Mouse (Mus musculus): ENCODE measurements around the gene Irgc1. TPM values are rescaled to one million over a fixed set of nuclear protein-coding genes. Genes with fewer than 3 reads are reported as not detected.

Irgc1 gene
- total RNA-seq, 2 experiments from 2014 or later: not detected

GRCm38 (mm10) chr7:24442313-24442712 is 9.8 kb downstream of the Irgc1 start:
- DNase-seq: no peak
- intact Hi-C loops (cut with DNase I): loop anchor here (2.0 to 5.0 kb wide), 2 partner anchors 26 to 40 kb away; partner anchors contain the start of gene Cadm4

DNA sequence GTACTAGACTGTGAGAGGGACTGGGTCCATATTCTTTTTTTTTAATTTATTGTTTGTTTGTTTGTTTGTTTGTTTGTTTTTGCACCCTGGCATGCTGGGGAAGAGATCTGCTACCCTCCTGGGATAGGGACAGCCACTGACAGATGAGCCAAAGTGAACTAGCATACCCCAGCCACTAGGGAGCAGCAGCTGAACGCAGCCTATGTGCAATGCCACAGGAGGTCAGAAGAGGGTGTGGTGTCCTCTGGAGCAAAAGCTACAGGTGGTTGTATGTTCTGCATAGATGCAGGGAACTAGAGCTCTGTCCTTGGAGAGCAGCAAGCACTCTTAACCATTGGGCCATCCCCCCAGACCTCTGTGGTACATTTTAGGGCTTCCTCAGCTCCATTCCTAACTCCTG is 10.3 kb downstream of the Irgc1 start:
- intact Hi-C loops (cut with DNase I): loop anchor here (2.0 to 5.0 kb wide), 2 partner anchors 27 to 41 kb away; partner anchors contain the start of gene Cadm4
- DNase-seq: peak; percentile 73

- no peak for DNase-seq
- intact Hi-C loops (cut with DNase I): loop anchor here (5.0 kb wide), 1 partner anchor 42 kb away; the partner anchor contains the start of gene Cadm4
Observed at GRCm38 (mm10) chr7:24439891-24440290, 12.2 kb downstream of the Irgc1 start.

DNA sequence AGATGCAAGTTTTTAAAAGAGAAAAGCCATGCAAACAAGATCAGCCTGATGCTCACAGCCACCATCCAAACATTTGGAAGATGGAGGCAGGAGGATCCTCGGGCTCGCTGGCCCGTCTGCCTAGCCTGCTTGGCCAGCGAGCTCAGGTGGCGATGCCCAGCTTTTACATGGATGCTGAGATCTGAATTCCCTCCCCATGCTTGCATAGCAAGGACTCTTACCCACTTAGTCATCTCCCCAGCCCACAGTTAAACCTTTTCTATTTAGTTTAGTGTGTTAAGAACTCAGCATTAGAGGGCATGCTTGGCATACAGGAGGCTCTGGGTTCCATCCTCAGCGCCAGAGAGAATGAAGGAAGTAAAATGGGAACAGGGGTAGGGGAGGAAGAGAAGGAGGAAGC is 12.9 kb downstream of the Irgc1 start:
- DNase-seq: no peak
- intact Hi-C loops (cut with DNase I): no loop called here

DNA sequence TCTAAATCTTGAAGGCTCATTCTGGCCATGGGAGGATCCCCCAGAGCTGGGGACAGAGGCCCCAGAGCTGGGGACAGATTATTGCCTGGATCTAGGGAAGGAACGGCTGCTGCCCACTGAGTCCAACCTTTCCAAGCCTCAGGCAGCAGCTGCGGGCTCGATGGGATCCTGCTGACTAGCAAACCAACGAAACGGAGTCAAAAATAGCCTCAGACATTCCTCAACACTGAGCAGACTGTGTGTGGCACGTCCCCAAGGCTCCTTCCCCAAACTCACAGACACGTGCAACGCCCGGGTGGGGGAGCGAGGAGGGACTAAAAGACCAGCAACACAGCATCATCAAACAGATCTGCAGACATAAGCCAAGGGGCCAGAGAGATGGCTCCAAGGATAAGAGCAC is 14.1 kb downstream of the Irgc1 start:
- intact Hi-C loops (cut with DNase I): no loop called here
- peak in 1 of 2 experiments; percentile 38 for DNase-seq

DNA sequence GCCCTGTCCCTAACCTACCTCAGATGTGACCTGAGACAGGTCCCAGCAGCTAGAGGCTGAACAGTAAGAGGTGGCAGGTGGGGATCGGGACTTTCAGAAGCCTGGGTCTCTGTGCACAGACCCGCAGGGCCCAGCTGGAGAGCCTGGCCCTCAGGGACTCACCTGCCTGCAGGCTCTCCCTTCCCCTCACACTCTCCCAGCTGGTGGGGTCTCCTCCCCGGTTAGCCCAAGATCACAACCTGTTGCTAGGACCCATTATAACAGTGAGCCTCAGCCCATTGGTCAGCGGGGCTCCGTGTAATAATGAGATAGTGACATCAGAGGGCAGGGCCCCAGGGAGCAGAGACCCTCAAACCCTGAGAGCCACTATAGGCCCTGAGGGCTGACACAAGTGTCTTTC is 16.8 kb downstream of the Irgc1 start:
- intact Hi-C loops (cut with DNase I): no loop called here
- DNase-seq: no peak

DNA sequence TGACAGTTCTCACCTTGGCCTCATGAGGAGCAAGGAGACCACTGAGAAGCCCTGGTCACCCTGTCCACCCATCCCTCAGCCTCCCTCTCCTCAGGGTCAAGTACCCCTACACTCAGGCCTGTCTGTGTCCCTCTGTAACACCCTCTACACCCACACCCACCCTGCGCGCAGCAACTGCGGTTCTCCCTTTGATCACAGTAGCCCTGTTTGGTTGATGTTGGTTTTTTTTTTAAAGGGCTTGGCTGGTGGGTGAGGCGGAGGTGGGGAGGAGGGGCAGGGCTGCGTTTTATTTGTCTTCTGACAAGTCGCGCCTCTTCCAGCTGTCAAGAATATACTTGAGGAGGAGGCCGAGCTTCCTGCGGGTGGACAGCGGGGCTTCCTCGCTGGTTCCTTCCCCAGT is 20.4 kb downstream of the Irgc1 start:
- DNase-seq: no peak
- intact Hi-C loops (cut with DNase I): no loop called here

DNA sequence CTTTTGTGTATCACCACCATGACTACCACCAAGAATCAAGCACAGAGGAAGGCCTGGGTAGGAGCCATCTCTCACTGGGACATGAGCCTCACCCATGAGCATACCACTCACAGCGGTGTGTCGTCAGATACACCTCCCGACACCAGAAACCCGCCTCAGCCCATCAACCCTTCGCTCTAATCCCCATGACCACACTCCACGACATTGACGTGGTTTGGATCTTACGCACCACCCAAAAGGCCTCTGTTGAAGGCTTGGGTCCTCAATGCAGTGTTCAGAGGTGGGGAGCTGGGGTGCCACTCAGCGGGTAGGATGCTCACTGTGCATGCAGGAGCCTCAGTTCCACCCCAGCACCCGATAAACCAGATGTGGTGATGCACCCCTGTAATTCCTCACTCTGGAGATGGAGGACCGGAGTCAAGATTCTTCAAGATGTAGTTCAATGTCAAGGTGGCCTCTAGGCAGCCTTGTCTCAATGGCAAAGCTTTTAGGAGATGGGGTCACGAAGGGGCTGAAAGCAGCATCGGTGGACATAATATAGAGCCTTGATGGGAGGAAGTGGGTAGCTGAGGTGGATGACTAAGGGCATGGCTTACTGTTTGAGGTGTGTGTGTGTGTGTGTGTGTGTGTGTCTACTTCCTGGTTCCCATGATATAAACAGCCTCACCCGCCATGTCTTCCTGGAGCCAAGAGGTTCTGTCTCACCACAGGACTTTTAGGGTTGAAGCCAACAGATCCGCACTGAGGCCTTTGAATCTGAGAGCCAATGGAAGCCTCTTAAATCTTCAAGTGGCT is 21.3 kb downstream of the Irgc1 start:
- DNase-seq: no peak
- intact Hi-C loops (cut with DNase I): no loop called here

DNA sequence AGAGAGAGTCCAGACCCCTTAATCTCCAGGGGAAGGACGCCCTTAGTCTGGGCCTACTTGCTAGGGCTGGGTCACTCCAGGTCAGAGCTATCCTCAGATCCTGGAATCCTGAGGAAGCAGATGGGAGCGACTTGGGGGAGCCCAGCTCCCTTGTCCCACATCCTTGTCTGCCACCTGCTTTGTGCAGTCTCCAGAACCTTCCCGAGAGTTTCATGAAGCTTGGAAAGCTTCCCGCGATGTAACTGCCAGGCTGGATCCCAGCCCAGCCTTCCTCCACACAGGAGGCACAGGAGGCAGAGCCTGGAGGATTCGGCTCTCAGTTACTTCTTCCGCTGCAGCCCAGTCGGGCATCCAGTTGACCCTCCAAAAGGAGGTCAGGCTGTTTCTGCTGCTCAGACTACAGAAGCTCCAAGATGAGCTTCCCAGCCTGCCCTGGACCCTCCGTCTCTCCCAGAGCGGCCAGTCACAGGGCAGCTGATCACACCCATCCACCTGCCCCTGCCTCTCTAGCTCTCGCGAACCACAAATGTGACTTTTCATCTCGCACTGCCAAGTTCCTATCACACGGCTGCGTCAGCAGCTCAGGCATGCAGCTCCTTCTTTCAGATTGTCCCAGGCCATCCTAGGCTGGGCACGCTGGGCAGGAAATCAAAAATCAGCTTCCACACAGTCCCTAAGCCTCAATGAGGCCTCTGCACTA is 22.5 kb downstream of the Irgc1 start:
- peak; percentile 40 to 45 for DNase-seq
- intact Hi-C loops (cut with DNase I): no loop called here

- intact Hi-C loops (cut with DNase I): no loop called here
Observed at GRCm38 (mm10) chr7:24428725-24429124, 23.4 kb downstream of the Irgc1 start.

GRCm38 (mm10) chr7:24427168-24427567 is 24.9 kb downstream of the Irgc1 start:
- no peak for DNase-seq

More at GRCm38 (mm10) chr7:24428725-24429124, 23.4 kb downstream of the Irgc1 start:
- DNase-seq: no peak

GRCm38 (mm10) chr7:24425919-24426318 is 26.2 kb downstream of the Irgc1 start:
- no peak for DNase-seq
- intact Hi-C loops (cut with DNase I): no loop called here

More at GRCm38 (mm10) chr7:24427168-24427567, 24.9 kb downstream of the Irgc1 start:
- intact Hi-C loops (cut with DNase I): no loop called here

- DNase-seq: peak; percentile 42 to 66
- intact Hi-C loops (cut with DNase I): no loop called here
Observed at GRCm38 (mm10) chr7:24423956-24424732, 28.0 kb downstream of the Irgc1 start.

GRCm38 (mm10) chr7:24423107-24423763 is 28.9 kb downstream of the Irgc1 start:
- intact Hi-C loops (cut with DNase I): no loop called here
- no peak for DNase-seq

DNA sequence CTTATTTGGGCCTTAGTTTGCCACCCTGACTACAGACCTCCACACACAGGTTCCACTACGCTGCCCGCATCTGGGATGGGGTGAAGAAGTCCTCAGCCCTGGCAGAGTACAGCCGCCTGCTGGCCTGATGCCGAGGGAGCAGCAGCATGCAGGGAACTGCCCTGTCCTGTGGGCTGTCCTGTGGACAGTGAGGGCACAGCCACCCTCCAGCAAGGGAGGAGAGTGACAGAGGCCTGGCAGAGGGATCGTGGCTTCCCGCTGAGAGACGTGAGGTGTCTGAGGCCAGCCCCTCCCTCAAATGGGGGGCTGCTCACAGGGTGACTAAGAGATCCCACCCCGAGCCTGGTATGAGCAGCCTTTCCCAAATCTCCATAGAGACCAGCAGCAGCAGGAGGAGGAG is 29.8 kb downstream of the Irgc1 start:
- no peak for DNase-seq
- intact Hi-C loops (cut with DNase I): no loop called here

GRCm38 (mm10) chr7:24421648-24422047 is 30.4 kb downstream of the Irgc1 start:
- no peak for DNase-seq
- intact Hi-C loops (cut with DNase I): no loop called here

GRCm38 (mm10) chr7:24419579-24419978 is 32.5 kb downstream of the Irgc1 start:
- DNase-seq: no peak
- intact Hi-C loops (cut with DNase I): no loop called here

GRCm38 (mm10) chr7:24415261-24415660 is 36.8 kb downstream of the Irgc1 start:
- intact Hi-C loops (cut with DNase I): no loop called here
- DNase-seq: no peak

DNA sequence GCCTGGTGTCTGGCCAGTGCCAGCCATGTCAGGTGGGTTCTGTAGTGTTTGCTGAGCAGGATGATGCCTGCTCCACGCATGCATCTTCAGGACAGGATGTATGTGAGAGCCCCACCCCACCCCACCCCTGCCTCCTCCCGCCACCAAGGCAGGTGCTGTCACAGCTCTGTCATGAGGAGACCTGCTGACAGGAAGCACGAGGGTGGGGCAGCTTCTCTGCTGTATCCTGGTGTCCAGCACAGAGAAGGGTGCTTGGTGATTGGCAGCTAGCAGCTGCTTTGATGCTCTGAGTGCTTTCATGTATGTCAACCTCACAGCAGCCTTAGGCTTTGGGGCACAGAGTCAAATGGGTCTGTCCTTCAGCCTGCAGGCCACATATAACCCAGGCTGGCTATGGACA is 38.5 kb downstream of the Irgc1 start:
- DNase-seq: no peak
- intact Hi-C loops (cut with DNase I): no loop called here

GRCm38 (mm10) chr7:24410831-24411230 is 41.3 kb downstream of the Irgc1 start:
- intact Hi-C loops (cut with DNase I): no loop called here
- DNase-seq: no peak
